Mouse (Mus musculus) MEL (cell line): ENCODE results near the gene Zfp74. TPM values are rescaled to one million over a fixed set of nuclear protein-coding genes. Genes with fewer than 3 reads are reported as not detected.

Experiments used
- DNase-seq: peaks from one replicate; pipeline ENCODE4 v3.0.0; 2011; ENCODE audit warnings: low read depth, low spot score
- H3K27ac ChIP-seq: 2 replicates; pipeline ENCODE4 v1.5.1; 2012; ENCODE audit warnings: low read depth, mild to moderate bottlenecking, control low read depth, low read length, moderate library complexity; ENCODE audit not compliant: control insufficient read depth
- H3K27me3 ChIP-seq, 2 experiments: fragments of 150-350 bp in 1 of 2; sonication (generic) in 1 of 2; 2 replicates each; pipeline ENCODE4 v1.6.1; 2012; ENCODE audit warnings: low read length in 2 of 2, mild to moderate bottlenecking in 2 of 2, improper control_type of control experiment in 1 of 2, moderate library complexity in 1 of 2; ENCODE audit not compliant: insufficient read depth in 2 of 2, control insufficient read depth in 1 of 2
- H3K36me3 ChIP-seq, 2 experiments: 2 replicates each; pipeline ENCODE4 v1.6.1; 2012 to 2014; ENCODE audit warnings: low read length in 2 of 2, improper control_type of control experiment in 1 of 2, inconsistent platforms in 1 of 2, mild to moderate bottlenecking in 1 of 2; ENCODE audit not compliant: insufficient read depth in 2 of 2, control insufficient read depth in 1 of 2
- H3K4me1 ChIP-seq, 2 experiments: fragments of 150-350 bp in 1 of 2; sonication (generic) in 1 of 2; 2 replicates each; pipeline ENCODE4 v1.6.1; 2012; ENCODE audit warnings: low read length in 2 of 2, improper control_type of control experiment in 1 of 2, mild to moderate bottlenecking in 1 of 2; ENCODE audit not compliant: insufficient read depth in 2 of 2, control insufficient read depth in 1 of 2
- H3K4me3 ChIP-seq, 2 experiments: fragments of 150-350 bp in 1 of 2; sonication (generic) in 1 of 2; 2 replicates each; pipeline ENCODE4 v1.5.1; 2012; ENCODE audit warnings: low read depth in 2 of 2, low read length in 2 of 2, mild to moderate bottlenecking in 2 of 2, moderate library complexity in 2 of 2, control low read depth in 1 of 2, improper control_type of control experiment in 1 of 2; ENCODE audit not compliant: control insufficient read depth in 1 of 2, insufficient read depth in 1 of 2
- H3K79me2 ChIP-seq: 2 replicates; pipeline ENCODE4 v1.6.1; 2012; ENCODE audit warnings: mild to moderate bottlenecking, low read length, moderate library complexity; ENCODE audit not compliant: control insufficient read depth, poor library complexity, insufficient read depth
- H3K9ac ChIP-seq: 2 replicates; pipeline ENCODE4 v1.6.1; 2012; ENCODE audit warnings: low read depth, mild to moderate bottlenecking, control low read depth, low read length, moderate library complexity; ENCODE audit not compliant: control insufficient read depth, poor library complexity, severe bottlenecking
- H3K9me3 ChIP-seq: fragments of 150-350 bp; sonication (generic); replicated peaks from 2 replicates; pipeline ENCODE4 v1.6.1; 2012; ENCODE audit warnings: mild to moderate bottlenecking, low read length, improper control_type of control experiment, moderate library complexity; ENCODE audit not compliant: insufficient read depth
- BHLHE40 ChIP-seq: IDR thresholded peaks from 2 replicates; pipeline ENCODE4 v1.6.1; 2012; ENCODE audit warnings: low read depth, mild to moderate bottlenecking, inconsistent platforms, low read length, improper control_type of control experiment, borderline replicate concordance
- CHD1 ChIP-seq: IDR thresholded peaks from 2 replicates; pipeline ENCODE4 v1.6.1; 2012; ENCODE audit warnings: low read depth, mild to moderate bottlenecking, inconsistent platforms, low read length, improper control_type of control experiment
- CHD2 ChIP-seq: IDR thresholded peaks from 2 replicates; pipeline ENCODE4 v1.6.1; 2011; ENCODE audit warnings: low read length, improper control_type of control experiment
- E2F4 ChIP-seq: IDR thresholded peaks from 2 replicates; pipeline ENCODE4 v1.6.1; 2011; ENCODE audit warnings: low read depth, low read length, improper control_type of control experiment, borderline replicate concordance
- ELF1 ChIP-seq: IDR thresholded peaks from 2 replicates; pipeline ENCODE4 v1.6.1; 2014; ENCODE audit warnings: low read depth, mild to moderate bottlenecking, inconsistent platforms, low read length, improper control_type of control experiment, moderate library complexity
- ETS1 ChIP-seq: IDR thresholded peaks from 2 replicates; pipeline ENCODE4 v1.6.1; 2012; ENCODE audit warnings: low read depth, mild to moderate bottlenecking, inconsistent platforms, low read length, improper control_type of control experiment, moderate library complexity
- GABPA ChIP-seq: IDR thresholded peaks from 2 replicates; pipeline ENCODE4 v1.6.1; 2012; ENCODE audit warnings: low read depth, mild to moderate bottlenecking, inconsistent platforms, low read length, improper control_type of control experiment, moderate library complexity
- GATA1 ChIP-seq: IDR thresholded peaks from 2 replicates; pipeline ENCODE4 v1.6.1; 2011; ENCODE audit warnings: low read depth, low read length, improper control_type of control experiment
- HCFC1 ChIP-seq: IDR thresholded peaks from 2 replicates; pipeline ENCODE4 v1.6.1; 2012; ENCODE audit warnings: low read depth, mild to moderate bottlenecking, inconsistent platforms, low read length, improper control_type of control experiment, moderate library complexity
- JUND ChIP-seq: IDR thresholded peaks from 2 replicates; pipeline ENCODE4 v1.6.1; 2011; ENCODE audit warnings: low read depth, mild to moderate bottlenecking, improper control_type of control experiment, low read length
- KAT2A ChIP-seq: conservative IDR thresholded peaks from 2 replicates; pipeline ENCODE4 v1.6.1; 2012; ENCODE audit warnings: low read depth, low read length, improper control_type of control experiment, inconsistent platforms
- MAZ ChIP-seq: IDR thresholded peaks from 2 replicates; pipeline ENCODE4 v1.6.1; 2012; ENCODE audit warnings: low read depth, mild to moderate bottlenecking, inconsistent platforms, low read length, improper control_type of control experiment
- MEF2A ChIP-seq: IDR thresholded peaks from 2 replicates; pipeline ENCODE4 v1.6.1; 2014; ENCODE audit warnings: low read depth, mild to moderate bottlenecking, inconsistent platforms, low read length, improper control_type of control experiment; ENCODE audit not compliant: poor library complexity, insufficient replicate concordance, severe bottlenecking; ENCODE audit errors: extremely low read depth
- MXI1 ChIP-seq: IDR thresholded peaks from 2 replicates; pipeline ENCODE4 v1.6.1; 2011; ENCODE audit warnings: mild to moderate bottlenecking, low read depth, low read length, improper control_type of control experiment
- MYB ChIP-seq: IDR thresholded peaks from 2 replicates; pipeline ENCODE4 v1.6.1; 2011; ENCODE audit warnings: mild to moderate bottlenecking, low read depth, low read length, improper control_type of control experiment
- MYC ChIP-seq: IDR thresholded peaks from 2 replicates; pipeline ENCODE4 v1.6.1; 2011; ENCODE audit warnings: low read depth, mild to moderate bottlenecking, low read length, improper control_type of control experiment, moderate library complexity
- NELFE ChIP-seq: IDR thresholded peaks from 2 replicates; pipeline ENCODE4 v1.6.1; 2011; ENCODE audit warnings: low read depth, low read length, improper control_type of control experiment
- NRF1 ChIP-seq: IDR thresholded peaks from 2 replicates; pipeline ENCODE4 v1.6.1; 2014; ENCODE audit warnings: low read depth, mild to moderate bottlenecking, inconsistent platforms, low read length, improper control_type of control experiment, moderate library complexity; ENCODE audit not compliant: poor library complexity, insufficient read depth, severe bottlenecking
- POLR2A ChIP-seq, 2 experiments: IDR thresholded peaks; 2 replicates each; pipeline ENCODE4 v1.6.1; 2011 to 2012; ENCODE audit warnings: low read length in 2 of 2, mild to moderate bottlenecking in 2 of 2, control low read depth in 1 of 2, improper control_type of control experiment in 1 of 2, low read depth in 1 of 2, moderate library complexity in 1 of 2; ENCODE audit not compliant: control insufficient read depth in 1 of 2, insufficient read depth in 1 of 2, poor library complexity in 1 of 2
- POLR2AphosphoS2 ChIP-seq: IDR thresholded peaks from 2 replicates; pipeline ENCODE4 v1.6.1; 2011; ENCODE audit warnings: low read length, improper control_type of control experiment
- RAD21 ChIP-seq: IDR thresholded peaks from 2 replicates; pipeline ENCODE4 v1.6.1; 2011; ENCODE audit warnings: mild to moderate bottlenecking, low read depth, low read length, improper control_type of control experiment
- RCOR1 ChIP-seq: IDR thresholded peaks from 2 replicates; pipeline ENCODE4 v1.6.1; 2012; ENCODE audit warnings: low read depth, mild to moderate bottlenecking, inconsistent platforms, low read length, improper control_type of control experiment
- SIN3A ChIP-seq: IDR thresholded peaks from 2 replicates; pipeline ENCODE4 v1.6.1; 2012; ENCODE audit warnings: low read length, improper control_type of control experiment, inconsistent platforms
- SMC3 ChIP-seq: IDR thresholded peaks from 2 replicates; pipeline ENCODE4 v1.6.1; 2011; ENCODE audit warnings: low read depth, low read length, improper control_type of control experiment
- TAL1 ChIP-seq: IDR thresholded peaks from 2 replicates; pipeline ENCODE4 v1.6.1; 2012; ENCODE audit warnings: mild to moderate bottlenecking, inconsistent platforms, low read length, moderate library complexity, mixed read lengths
- TBP ChIP-seq: IDR thresholded peaks from 2 replicates; pipeline ENCODE4 v1.8.0; 2011; ENCODE audit warnings: low read depth, low read length, improper control_type of control experiment
- TCF12 ChIP-seq: IDR thresholded peaks from 2 replicates; pipeline ENCODE4 v1.6.1; 2014; ENCODE audit warnings: low read depth, mild to moderate bottlenecking, inconsistent platforms, low read length, improper control_type of control experiment, moderate library complexity
- UBTF ChIP-seq: IDR thresholded peaks from 2 replicates; pipeline ENCODE4 v1.6.1; 2012; ENCODE audit warnings: low read depth, mild to moderate bottlenecking, inconsistent platforms, low read length, improper control_type of control experiment, moderate library complexity, borderline replicate concordance; ENCODE audit not compliant: insufficient read depth
- USF2 ChIP-seq, 2 experiments: IDR thresholded peaks; 2 replicates each; pipeline ENCODE4 v1.6.1; 2011 to 2012; ENCODE audit warnings: improper control_type of control experiment in 2 of 2, low read length in 2 of 2, borderline replicate concordance in 1 of 2, inconsistent platforms in 1 of 2, low read depth in 1 of 2, mild to moderate bottlenecking in 1 of 2; ENCODE audit not compliant: insufficient read depth in 1 of 2
- ZC3H11A ChIP-seq: IDR thresholded peaks from 2 replicates; pipeline ENCODE4 v1.6.1; 2012; ENCODE audit warnings: low read depth, mild to moderate bottlenecking, inconsistent platforms, low read length, improper control_type of control experiment
- ZKSCAN1 ChIP-seq: IDR thresholded peaks from 2 replicates; pipeline ENCODE4 v1.6.1; 2012; ENCODE audit warnings: low read depth, mild to moderate bottlenecking, inconsistent platforms, low read length, improper control_type of control experiment, moderate library complexity
- ZMIZ1 ChIP-seq: IDR thresholded peaks from 2 replicates; pipeline ENCODE4 v1.6.1; 2012; ENCODE audit warnings: low read depth, mild to moderate bottlenecking, inconsistent platforms, low read length, improper control_type of control experiment, moderate library complexity
- ZNF384 ChIP-seq: IDR thresholded peaks from 2 replicates; pipeline ENCODE4 v1.6.1; 2012; ENCODE audit warnings: low read depth, mild to moderate bottlenecking, inconsistent platforms, low read length, improper control_type of control experiment
- polyA plus RNA-seq, 2 experiments: library from polyadenylated mRNA; stranded (reverse) in 1 of 2; unstranded in 1 of 2; fragments of >175 nt in 1 of 2; fragments of >200 nt in 1 of 2; gene quantifications; 2 replicates each; pipeline versions ENCODE4 v1.2.1 to v1.2.4; 2012; ENCODE audit warnings: low replicate concordance in 2 of 2, low read depth in 1 of 2; ENCODE audit not compliant: insufficient read length in 2 of 2, insufficient read depth in 1 of 2, missing spikeins in 1 of 2
- total RNA-seq: library from RNA; depleted of rRNA; stranded (reverse); fragments of 300-350 nt; gene quantifications from 2 replicates; pipeline ENCODE4 v1.2.3, GENCODE M21; 2012; rRNA removed

Zfp74 gene
- total RNA-seq (3.5 and 4.8 TPM in 2 replicates), polyA plus RNA-seq (1 to 10 TPM in 1 of 2 experiments, not detected in 1; 9.4 TPM)

DNA sequence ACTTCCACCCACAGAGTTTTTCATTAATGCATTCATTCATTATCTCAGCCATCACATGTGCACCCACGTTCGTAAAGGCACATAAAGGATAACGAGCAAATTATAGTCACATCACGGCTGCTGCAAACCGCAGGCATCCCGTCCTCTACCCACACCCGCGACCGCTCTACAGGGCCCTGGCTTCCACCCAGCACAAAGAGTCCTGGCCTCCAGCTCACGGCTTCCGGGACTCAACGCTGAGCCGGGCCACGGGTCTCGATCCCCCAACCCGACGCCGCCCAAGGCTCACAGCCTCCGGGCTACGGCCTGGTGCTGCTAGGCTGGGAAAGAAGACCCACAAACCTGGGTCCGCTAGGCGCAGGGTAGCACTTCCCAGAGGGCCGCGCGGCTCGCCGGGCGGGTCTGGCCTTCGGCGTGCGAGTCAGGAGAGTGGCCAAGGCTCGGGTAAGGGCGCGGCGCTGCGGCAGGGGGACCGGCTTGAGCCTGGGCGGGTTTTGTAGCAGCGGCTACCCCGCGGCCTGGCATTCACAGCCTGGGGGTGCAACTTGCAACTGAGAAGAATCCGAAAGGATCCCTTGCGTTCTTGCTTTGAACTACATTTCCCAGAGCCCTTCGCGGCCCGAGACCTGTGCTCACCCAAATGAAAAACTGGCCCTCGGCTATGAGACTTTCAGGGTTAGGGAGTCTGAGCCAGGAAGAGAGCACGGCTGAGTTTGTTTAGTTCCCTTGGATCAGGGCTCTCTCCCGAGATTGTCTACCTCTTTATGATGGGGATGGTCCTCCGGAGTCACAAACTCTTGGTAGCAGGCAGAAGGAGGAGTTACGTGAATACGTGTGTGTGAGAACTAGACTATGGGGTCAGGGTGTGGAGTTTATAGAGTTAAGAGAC is at the start of gene Zfp74:
Zfp74 (minus strand) TSS at position 577 of the 889 bp plus-strand sequence.
- Histone ChIP-seq H3K27ac (peak within 1 kb of the TSS; percentile 74), H3K9ac (peak within 1 kb of the TSS; percentile 85), H3K79me2 (peaks cover 2% of the 10 kb centered on the region; the same call in 1 of the 2 replicates), H3K27me3 (no peaks in the 10 kb centered on the region), H3K9me3 (no peaks in the 10 kb centered on the region), H3K36me3 (peaks cover 0 to 4% of the 10 kb centered on the region in 2 experiments; a peak in 2 of 4 replicates), H3K4me1 (peaks cover 0 to 4% of the 10 kb centered on the region in 2 experiments; a peak in 2 of 4 replicates), H3K4me3 (peak within 1 kb of the TSS; percentile 69 to 90)
- DNase-seq, result peak; percentile 94
- 0 out of 2 replicates have a peak, but pooled peaks have one; percentile 4 for TF ChIP-seq TAL1
- TF ChIP-seq POLR2A (IDR thresholded peaks at IDR 0.05; ENCODE audit: control insufficient read depth in 1 of 2, insufficient read depth in 1 of 2, low read depth in 1 of 2, low read length in 2 of 2, poor library complexity in 1 of 2), result peak; percentile 63 to 75; a peak in 3 of 4 replicates
- TF ChIP-seq ETS1, result 0 out of 2 replicates have a peak, but pooled peaks have one; percentile 25
- no peak for TF ChIP-seq ZMIZ1
- TF ChIP-seq MYC, result peak; percentile 52; the same call in 1 of the 2 replicates
- 0 out of 2 replicates have a peak, but pooled peaks have one; percentile 47 for TF ChIP-seq SIN3A
- 0 out of 2 replicates have a peak, but pooled peaks have one; percentile 24 for TF ChIP-seq BHLHE40
- no peak for TF ChIP-seq USF2 (IDR thresholded peaks at IDR 0.05; ENCODE audit: borderline replicate concordance in 1 of 2, insufficient read depth in 1 of 2, low read depth in 1 of 2, low read length in 2 of 2)
- TF ChIP-seq RCOR1, result 0 out of 2 replicates have a peak, but pooled peaks have one; percentile 16
- peak; percentile 68 for TF ChIP-seq MAZ
- no peak for TF ChIP-seq ZNF384
- TF ChIP-seq CHD2, result no peak
- TF ChIP-seq UBTF, result peak; percentile 89; the same call in 1 of the 2 replicates
- TF ChIP-seq RAD21, result no peak
- no peak for TF ChIP-seq POLR2AphosphoS2
- TF ChIP-seq E2F4, result no peak
- no peak for TF ChIP-seq SMC3
- TF ChIP-seq MXI1, result peak; percentile 74; the same call in 1 of the 2 replicates
- no peak for TF ChIP-seq JUND
- no peak for TF ChIP-seq CHD1
- no peak for TF ChIP-seq ZC3H11A
- TF ChIP-seq ZKSCAN1, result no peak
- no peak for TF ChIP-seq MEF2A
- TF ChIP-seq ELF1, result no peak
- 0 out of 2 replicates have a peak, but pooled peaks have one; percentile 12 for TF ChIP-seq NRF1
- TF ChIP-seq GABPA, result no peak
- peak; percentile 49 for TF ChIP-seq GATA1
- TF ChIP-seq KAT2A, result no peak; the same call in 1 of the 2 replicates
- peak; percentile 91 for TF ChIP-seq HCFC1
- TF ChIP-seq MYB, result 0 out of 2 replicates have a peak, but pooled peaks have one; percentile 32
- peak; percentile 46 for TF ChIP-seq TCF12
- peak; percentile 57 for TF ChIP-seq TBP
- TF ChIP-seq NELFE, result peak; percentile 69; the same call in 1 of the 2 replicates
